Mouse (Mus musculus) forebrain, embryonic 14.5 days (tissue): ENCODE data around the gene Rasd1. TPM values are rescaled to one million over a fixed set of nuclear protein-coding genes. Genes with fewer than 3 reads are reported as not detected.

ENCODE experiments used
- ATAC-seq: fragments of 200-750 bp; cut with Nextera tagmentation; 2 replicates; pipeline ENCODE4 v1.8.0; 2017; ENCODE audit warnings: mild to moderate bottlenecking, moderate library complexity
- DNase-seq: peaks from one replicate; pipeline ENCODE4 v3.0.0-alpha.2; 2015; ENCODE audit warnings: low spot score
- H3K27ac ChIP-seq: fragments of 300-500 bp; sonication (generic); 2 replicates; pipeline ENCODE4 v1.5.1; 2014; ENCODE audit warnings: low read depth, mild to moderate bottlenecking, control low read depth, low read length, moderate library complexity
- H3K27me3 ChIP-seq: fragments of 300-500 bp; sonication (generic); replicated peaks from 2 replicates; pipeline ENCODE4 v1.6.1; 2014; ENCODE audit warnings: low read length, control low read depth, mixed read lengths; ENCODE audit not compliant: control insufficient read depth, insufficient read depth
- H3K36me3 ChIP-seq: fragments of 300-500 bp; sonication (generic); 2 replicates; pipeline ENCODE4 v1.6.1; 2014; ENCODE audit warnings: low read length, control low read depth; ENCODE audit not compliant: control insufficient read depth, insufficient read depth
- H3K4me1 ChIP-seq: fragments of 300-500 bp; sonication (generic); 2 replicates; pipeline ENCODE4 v1.6.1; 2014; ENCODE audit warnings: antibody characterized with exemption, low read length, control low read depth; ENCODE audit not compliant: control insufficient read depth, insufficient read depth
- H3K4me2 ChIP-seq: fragments of 300-500 bp; sonication (generic); 2 replicates; pipeline ENCODE4 v1.6.1; 2014; ENCODE audit warnings: mild to moderate bottlenecking, control low read depth, low read length
- H3K4me3 ChIP-seq: fragments of 300-500 bp; sonication (generic); 2 replicates; pipeline ENCODE4 v1.5.1; 2014; ENCODE audit warnings: low read depth, low read length, control low read depth
- H3K9ac ChIP-seq: fragments of 300-500 bp; sonication (generic); 2 replicates; pipeline ENCODE4 v1.6.1; 2014; ENCODE audit warnings: mild to moderate bottlenecking, low read length, control low read depth, moderate library complexity
- H3K9me3 ChIP-seq: fragments of 300-500 bp; sonication (generic); replicated peaks from 2 replicates; pipeline ENCODE4 v1.6.1; 2016; ENCODE audit warnings: low read length, control low read depth, mixed read lengths; ENCODE audit not compliant: control insufficient read depth
- WGBS: fragments of 180-500 bp; shearing (Covaris S2); extraction: QIAGEN DNeasy Blood & Tissue Kit; methylation state at CpG from one replicate; pipeline ENCODE4 v1.1.7; 2014; 5-methylcytosine and 5-hydroxymethylcytosine counted together
- polyA plus RNA-seq: library from polyadenylated mRNA; unstranded; fragments of >200 nt; fragmentation: Nextera tagmentation; extraction: Ambion mirVana; gene quantifications from 2 replicates; pipeline ENCODE4 v1.2.1, GENCODE M21; 2014

Gene Rasd1
- polyA plus RNA-seq, 1 experiment from 2014 or later = 0.66 TPM

DNA sequence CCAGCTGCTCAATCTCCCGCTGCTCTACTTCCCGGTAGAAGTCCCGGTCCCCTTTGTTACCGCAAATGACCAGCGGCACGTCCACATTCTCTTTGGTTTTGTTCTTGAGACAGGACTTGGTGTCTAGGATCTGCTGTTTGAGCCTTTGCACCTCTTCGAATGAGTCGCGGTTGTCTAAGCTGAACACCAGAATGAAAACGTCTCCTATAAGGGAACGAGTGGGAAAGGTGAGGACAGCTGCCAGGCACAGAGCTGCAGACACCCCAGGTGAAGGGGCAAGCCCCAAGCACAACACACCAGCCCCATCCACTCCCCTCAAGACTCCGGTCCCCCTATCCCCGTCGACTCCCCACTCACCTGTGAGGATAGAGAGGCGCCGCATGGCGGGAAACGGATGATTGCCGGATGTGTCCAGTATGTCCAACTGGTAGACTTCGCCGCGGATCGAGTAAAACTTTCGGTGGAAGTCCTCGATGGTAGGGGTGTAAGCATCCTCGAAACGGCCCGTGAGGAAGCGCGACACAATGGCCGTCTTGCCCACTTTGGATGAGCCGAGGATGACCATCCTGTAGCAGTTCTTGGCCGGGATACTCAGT is 483 bp downstream of the Rasd1 start:
- Histone ChIP-seq H3K9ac (peak overlapping the region; percentile 58), H3K27ac (no peak overlapping the region), H3K27me3 (peaks cover 17% of the 10 kb centered on the region), H3K4me2 (peak overlapping the region; percentile 91), H3K4me1 (peaks cover 16% of the 10 kb centered on the region), H3K9me3 (no peaks in the 10 kb centered on the region), H3K4me3 (peak overlapping the region; percentile 36), H3K36me3 (peaks cover 18% of the 10 kb centered on the region)
- WGBS = 2% methylated on average over 33 of the region's 33 CpGs
- DNase-seq = peak; percentile 18
- no peak for ATAC-seq

DNA sequence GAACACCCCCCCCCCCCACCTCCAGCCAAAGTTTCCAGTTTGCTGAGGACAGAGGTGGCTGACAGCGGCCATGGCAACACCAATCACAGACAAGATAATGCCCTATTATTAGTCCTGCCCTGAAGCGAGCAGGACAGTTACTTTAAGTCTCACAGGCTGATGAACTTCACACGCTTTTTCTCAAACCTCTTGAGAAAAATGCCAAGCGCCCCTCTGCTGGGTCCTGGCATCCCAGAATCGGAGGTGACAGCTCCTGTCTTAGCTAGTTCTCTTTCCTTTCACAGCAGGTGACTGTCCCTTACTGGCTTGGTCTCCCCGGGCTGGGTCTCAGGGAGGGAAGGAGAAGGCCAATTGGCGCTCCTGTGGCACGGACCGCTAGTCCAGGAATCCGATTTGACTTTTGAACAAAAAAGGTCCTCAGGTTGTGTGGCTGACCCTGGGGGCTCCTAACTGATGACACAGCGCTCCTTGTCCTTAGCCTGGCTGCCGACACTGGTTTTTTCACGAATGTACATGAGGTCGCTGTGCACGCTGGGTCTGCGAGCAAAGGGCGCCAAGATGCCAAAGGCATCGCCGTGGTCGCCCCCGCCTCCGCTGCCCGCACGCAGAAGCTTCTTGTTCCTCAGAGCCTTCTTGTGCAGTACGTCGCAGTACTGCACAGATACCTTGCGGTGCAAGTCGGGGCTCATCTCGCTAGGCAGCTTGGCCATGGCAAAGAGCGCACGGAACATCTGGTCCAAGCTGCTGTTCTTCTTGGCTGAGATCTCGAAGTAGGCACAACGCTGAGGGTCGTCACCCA is 1.2 kb downstream of the Rasd1 start:
- Histone ChIP-seq H3K4me3 (peak overlapping the region; percentile 36), H3K27me3 (peaks cover 17% of the 10 kb centered on the region), H3K27ac (no peak overlapping the region), H3K36me3 (peaks cover 18% of the 10 kb centered on the region), H3K4me1 (peaks cover 16% of the 10 kb centered on the region), H3K9ac (peak overlapping the region; percentile 49), H3K9me3 (no peaks in the 10 kb centered on the region), H3K4me2 (peak overlapping the region; percentile 91)
- ATAC-seq (no peak), DNase-seq (peak; percentile 36)
- WGBS = 6% methylated on average over 34 of the region's 34 CpGs

DNA sequence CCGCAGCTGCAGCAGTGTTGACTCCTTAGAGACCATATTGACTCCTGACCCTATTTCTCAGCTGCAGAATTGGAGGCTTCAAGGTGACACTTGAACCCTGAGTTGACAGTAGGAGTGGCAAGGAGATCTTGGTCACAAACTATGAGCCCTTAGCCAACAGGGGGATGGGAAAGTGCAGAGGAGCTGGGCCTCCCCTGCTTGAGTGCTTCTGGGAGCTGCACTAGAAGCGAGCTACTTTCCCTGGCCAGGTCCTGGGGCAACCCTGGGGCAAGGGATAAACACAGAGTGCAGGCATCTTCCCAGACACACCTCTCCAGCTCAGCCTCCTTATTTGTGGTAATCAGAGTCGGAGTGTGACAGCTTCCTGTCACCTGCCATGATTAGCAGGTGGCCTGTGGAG is 2.2 kb downstream of the Rasd1 start:
- no peak overlapping the region for H3K4me3 ChIP-seq
- 71% methylated on average over 3 of the region's 3 CpGs for WGBS
- no peak for ATAC-seq

DNA sequence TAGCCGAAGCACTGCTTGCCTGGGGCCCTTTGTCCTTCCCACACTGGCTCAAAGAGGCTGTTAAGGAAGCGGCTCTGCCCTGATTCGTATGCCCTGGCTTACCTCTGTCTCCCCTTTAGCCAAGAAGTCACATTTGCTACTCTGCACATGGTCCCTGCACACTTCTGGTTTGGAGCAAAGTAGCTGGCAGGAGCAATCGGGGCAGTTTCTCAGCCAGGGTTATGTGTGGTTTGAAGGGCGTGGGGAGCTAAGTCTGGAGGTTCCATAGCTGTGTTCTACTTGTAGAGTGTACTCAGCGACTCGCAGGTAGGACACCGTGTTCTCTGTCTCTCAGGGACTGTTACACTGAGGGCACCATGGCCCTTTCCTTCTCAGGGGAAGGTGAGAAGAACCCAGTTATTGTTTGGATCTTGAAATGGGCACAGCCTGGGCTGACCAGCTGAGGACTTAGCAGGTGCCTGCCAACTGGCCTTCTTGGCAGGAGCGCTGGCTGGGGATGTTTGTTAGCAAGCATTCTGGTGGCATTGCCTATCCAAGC is 3.3 kb downstream of the Rasd1 start:
- 88% methylated on average over 9 of the region's 9 CpGs for WGBS
- Histone ChIP-seq H3K27ac (no peak overlapping the region), H3K9ac (no peak overlapping the region), H3K36me3 (peaks cover 18% of the 10 kb centered on the region), H3K4me1 (peaks cover 16% of the 10 kb centered on the region), H3K27me3 (peaks cover 17% of the 10 kb centered on the region), H3K4me2 (no peak overlapping the region), H3K4me3 (no peak overlapping the region), H3K9me3 (no peaks in the 10 kb centered on the region)
- ATAC-seq (no peak), DNase-seq (no peak)

More for the DNA sequence above, 2.2 kb downstream of the Rasd1 start:
- Histone ChIP-seq H3K9ac (no peak overlapping the region), H3K4me1 (peaks cover 16% of the 10 kb centered on the region), H3K9me3 (no peaks in the 10 kb centered on the region), H3K27me3 (peaks cover 17% of the 10 kb centered on the region), H3K36me3 (peaks cover 18% of the 10 kb centered on the region), H3K4me2 (no peak overlapping the region), H3K27ac (no peak overlapping the region)
- DNase-seq = no peak

DNA sequence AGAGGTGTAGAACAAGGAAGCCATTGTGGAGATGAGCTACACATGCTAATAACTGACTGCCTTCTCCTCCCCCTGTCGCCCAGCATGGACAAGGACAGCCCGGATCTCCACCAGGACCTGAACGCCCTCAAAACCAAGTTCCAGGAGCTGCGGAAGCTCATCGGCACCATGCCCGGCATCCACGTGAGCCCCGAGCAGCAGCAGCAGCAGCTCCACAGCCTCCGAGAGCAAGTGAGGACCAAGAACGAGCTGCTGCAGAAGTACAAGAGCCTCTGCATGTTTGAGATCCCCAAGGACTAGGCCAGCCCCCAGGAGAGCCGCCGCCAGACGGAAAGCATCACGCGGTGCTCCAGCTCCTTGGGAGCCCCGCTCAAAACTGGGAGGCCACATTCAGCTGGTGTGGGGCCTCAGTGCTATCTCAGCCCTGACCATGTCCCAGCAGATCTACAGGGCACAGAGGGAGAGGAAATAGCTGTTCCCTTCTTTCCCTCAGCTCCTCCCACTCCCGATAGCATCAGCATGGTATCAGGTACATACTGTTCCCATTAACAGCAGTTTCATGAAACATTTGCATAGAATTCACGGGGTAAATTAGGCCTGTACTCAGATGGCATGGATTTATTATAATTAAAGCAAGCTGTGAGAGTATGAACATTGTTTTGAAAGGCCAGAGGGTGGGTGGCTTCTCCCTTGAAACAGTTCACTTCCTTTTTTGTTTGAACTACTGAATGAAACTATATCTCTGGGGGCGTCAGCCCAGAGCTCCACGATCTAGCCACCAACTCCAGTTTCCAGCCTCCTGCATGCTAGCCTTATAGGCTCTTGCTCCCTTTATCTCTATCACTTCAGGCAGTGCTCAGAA is 4.0 kb downstream of the Rasd1 start:
- H3K4me2 ChIP-seq = no peak overlapping the region
- no peak overlapping the region for H3K4me3 ChIP-seq
- no peak for DNase-seq
- H3K9ac ChIP-seq = no peak overlapping the region
- ATAC-seq = no peak
- WGBS = 88% methylated on average over 20 of the region's 20 CpGs
- peaks cover 17% of the 10 kb centered on the region for H3K27me3 ChIP-seq
- no peak overlapping the region for H3K27ac ChIP-seq
- H3K36me3 ChIP-seq = peaks cover 18% of the 10 kb centered on the region
- H3K9me3 ChIP-seq = no peaks in the 10 kb centered on the region
- peaks cover 16% of the 10 kb centered on the region for H3K4me1 ChIP-seq

DNA sequence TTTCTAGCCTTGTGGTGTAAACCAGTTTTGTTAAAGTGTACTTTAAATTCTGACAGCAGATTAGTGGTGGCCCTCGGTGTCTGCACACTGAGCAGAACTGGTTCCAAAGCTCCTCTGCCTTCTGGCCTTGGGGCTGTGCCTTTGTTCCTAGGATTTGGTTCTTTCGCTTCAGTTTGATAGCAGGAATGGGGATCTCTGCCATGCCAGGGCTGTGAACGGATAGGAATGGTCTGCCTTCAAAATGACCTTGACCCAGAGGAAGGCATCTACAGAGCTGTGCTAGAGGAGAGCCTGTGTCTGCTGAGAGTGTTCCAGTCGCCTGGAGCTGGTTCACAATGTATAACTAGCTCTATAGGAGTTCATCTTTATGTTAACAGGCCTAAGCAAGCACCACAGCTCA is 5.3 kb downstream of the Rasd1 start:
- DNase-seq (no peak), ATAC-seq (no peak)
- Histone ChIP-seq H3K9me3 (no peaks in the 10 kb centered on the region), H3K9ac (no peak overlapping the region), H3K4me1 (peaks cover 11% of the 10 kb centered on the region), H3K4me3 (no peak overlapping the region), H3K27me3 (peaks cover 12% of the 10 kb centered on the region), H3K4me2 (no peak overlapping the region), H3K27ac (no peak overlapping the region), H3K36me3 (peaks cover 18% of the 10 kb centered on the region)
- WGBS = 79% methylated on average over 4 of the region's 4 CpGs

DNA sequence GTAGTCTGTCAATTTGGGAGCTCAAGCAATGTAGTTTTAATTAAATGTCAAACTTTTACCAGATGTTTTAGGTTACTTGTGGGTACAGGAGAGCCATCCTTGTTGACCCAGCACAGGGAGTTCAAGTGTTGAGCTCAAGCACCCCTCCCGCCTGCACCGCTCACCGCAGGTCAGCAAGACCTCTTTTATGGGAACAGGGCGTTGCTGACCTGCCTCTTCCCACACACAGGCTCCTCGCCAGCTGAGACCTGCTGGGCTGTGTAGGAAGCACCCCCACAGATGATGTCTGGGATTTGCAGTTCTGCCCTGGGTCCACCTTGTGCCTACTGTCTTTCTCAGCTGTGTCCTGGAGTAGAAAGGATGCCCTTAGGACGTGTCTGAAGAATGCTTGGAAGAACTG is 8.0 kb downstream of the Rasd1 start:
- Histone ChIP-seq H3K4me1 (no peaks in the 10 kb centered on the region), H3K9ac (no peak overlapping the region), H3K9me3 (no peaks in the 10 kb centered on the region), H3K4me2 (no peak overlapping the region), H3K4me3 (no peak overlapping the region), H3K27me3 (no peaks in the 10 kb centered on the region), H3K27ac (no peak overlapping the region), H3K36me3 (peaks cover 13% of the 10 kb centered on the region)
- DNase-seq = no peak
- no peak for ATAC-seq
- 86% methylated on average over 6 of the region's 6 CpGs for WGBS

DNA sequence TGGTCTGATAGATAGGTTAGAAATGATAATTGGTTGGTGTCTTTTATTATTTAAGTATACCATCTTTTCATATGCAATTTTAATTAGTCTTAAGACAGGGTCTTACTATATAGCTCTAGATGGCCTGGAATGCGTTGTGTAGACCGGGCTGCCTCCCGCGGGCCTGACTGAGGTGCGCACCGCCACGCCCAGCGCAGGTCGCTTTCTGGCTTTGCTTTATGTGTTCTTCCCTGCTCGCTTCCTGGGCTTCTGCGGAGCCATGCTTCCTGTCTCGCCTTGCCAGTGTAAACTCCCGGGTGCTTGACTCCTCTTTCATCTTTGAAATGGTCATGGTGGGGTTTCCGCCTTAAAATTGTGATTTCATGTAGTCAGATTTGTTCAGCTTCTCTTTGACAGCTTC is 11.9 kb downstream of the Rasd1 start:
- Histone ChIP-seq H3K27ac (no peak overlapping the region), H3K9ac (no peak overlapping the region), H3K4me3 (no peak overlapping the region), H3K4me1 (peaks cover 5% of the 10 kb centered on the region), H3K36me3 (no peaks in the 10 kb centered on the region), H3K27me3 (no peaks in the 10 kb centered on the region), H3K4me2 (no peak overlapping the region), H3K9me3 (no peaks in the 10 kb centered on the region)
- DNase-seq (no peak), ATAC-seq (no peak)
- 91% methylated on average over 14 of the region's 14 CpGs for WGBS
